Comparison of ENCODE assay signal across 15 mouse cellular contexts in the genomic region with DNA sequence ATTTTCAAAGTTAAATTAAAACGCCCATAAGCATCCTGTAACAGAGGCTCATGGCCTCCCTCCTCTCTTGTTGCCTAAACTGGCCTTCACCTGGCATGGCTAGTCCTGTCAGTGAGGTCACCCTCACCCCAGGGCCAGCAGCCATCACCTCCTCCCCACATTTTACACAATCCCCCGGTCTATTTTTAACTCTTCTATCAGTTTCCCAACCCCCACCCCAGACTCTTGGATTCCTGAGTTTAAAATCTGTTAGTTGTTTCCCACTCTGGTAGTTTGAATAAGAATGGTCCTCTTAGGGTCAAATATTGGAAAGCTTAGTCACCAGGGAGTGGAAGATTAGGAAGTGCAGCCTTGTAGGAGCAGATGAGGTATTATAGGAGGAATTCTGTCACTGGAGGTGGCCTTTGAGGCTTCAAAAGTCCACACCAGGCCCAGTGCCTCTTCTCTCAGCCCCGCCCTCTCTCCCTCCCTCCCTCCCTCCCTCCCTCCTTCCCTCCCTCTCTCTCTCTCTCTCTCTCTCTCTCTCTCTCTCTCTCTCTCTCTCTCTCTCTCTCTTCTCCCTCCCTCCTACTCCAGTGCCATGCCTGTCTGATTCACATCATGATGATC. TPM values are rescaled to one million over a fixed set of nuclear protein-coding genes. Genes with fewer than 3 reads are reported as not detected.
DNase-seq lines count a peak whose midpoint lies in the region; ATAC-seq and TF ChIP-seq lines count a peak whose summit lies in the region.
"Had no signal": no experiment of that assay in that cellular context is flagged by ENCODE, and none has a peak within 500 bp of the region (broad histone marks: within the 10 kb centered on the region; RNA-seq: fewer than 3 reads in every experiment).

No protein-coding gene starts in this region.

- peaks cover 7% of the 10 kb centered on the region for H3K36me3 ChIP-seq in heart, adult 2 months (ENCODE audit: control insufficient read depth, insufficient read depth, low read length)
- H3K36me3 ChIP-seq in liver, embryonic 15.5 days (replicated peaks), result 0 out of 2 replicates have a peak, but pooled peaks cover 9% of the 10 kb centered on the region
- H3K36me3 ChIP-seq: midbrain, embryonic 13.5 days; neural tube, embryonic 13.5 days had no signal

- ATAC-seq in liver, embryonic 15.5 days (ENCODE audit: insufficient read depth), result no peak
- ATAC-seq: activated CD4-positive, CD25-positive, alpha-beta regulatory T cell, adult 4 months; CD4-positive, CD25-positive, alpha-beta regulatory T cell, adult 4 months; midbrain, embryonic 13.5 days had no signal

- H3K4me3 ChIP-seq in heart, adult 2 months, result no peak overlapping the region
- H3K4me3 ChIP-seq in liver, embryonic 15.5 days (replicated peaks), result no peak overlapping the region
- H3K4me3 ChIP-seq: layer of hippocampus, adult 2 months; midbrain, embryonic 13.5 days; neural tube, embryonic 13.5 days had no signal

- no peak overlapping the region for H3K4me2 ChIP-seq in liver, embryonic 15.5 days
- H3K4me2 ChIP-seq: hindbrain, embryonic 14.5 days; midbrain, embryonic 13.5 days; neural tube, embryonic 13.5 days had no signal

- WGBS in heart, adult 2 months, result 37% methylated on average over 3 of the region's 3 CpGs
- 37% methylated on average over 3 of the region's 3 CpGs for WGBS in liver, embryonic 15.5 days (ENCODE audit: insufficient replicate concordance)

- H3K4me1 ChIP-seq in heart, adult 2 months (ENCODE audit: control insufficient read depth, insufficient read depth, low read length), result peaks cover 17% of the 10 kb centered on the region
- H3K4me1 ChIP-seq in liver, embryonic 15.5 days (replicated peaks), result peaks cover 82% of the 10 kb centered on the region

- DNase-seq in gastrocnemius, postnatal 25 days, result peak; percentile 53
- no peak for DNase-seq in gastrocnemius, postnatal 36 days
- DNase-seq in ES-CJ7 (ENCODE audit: low read depth, low spot score), result peak; percentile 80
- peak in 1 of 2 experiments; percentile 70 for DNase-seq in heart, adult 2 months
- no peak for DNase-seq in ovary, adult 18-20 months (ENCODE audit: low spot score)
- no peak for DNase-seq in embryo, embryonic 10.5 days (ENCODE audit: low spot score)
- DNase-seq: kidney, adult 2 months; left cerebral cortex, postnatal 4 days had no signal

- H3K79me2 ChIP-seq in heart, adult 2 months (replicated peaks; ENCODE audit: control insufficient read depth, insufficient read depth, low read length), result no peaks in the 10 kb centered on the region

- intact Hi-C loops in gastrocnemius, postnatal 36 days (cut with DNase I), result no loop called here
- intact Hi-C loops in heart, adult 2 months (cut with DNase I), result no loop called here

- no peaks in the 10 kb centered on the region for H3K9me3 ChIP-seq in liver, embryonic 15.5 days (replicated peaks)
- H3K9me3 ChIP-seq: midbrain, embryonic 13.5 days; neural tube, embryonic 13.5 days had no signal

- no peak overlapping the region for H3K9ac ChIP-seq in heart, adult 2 months (ENCODE audit: low read depth, low read length)
- H3K9ac ChIP-seq in liver, embryonic 15.5 days, result no peak overlapping the region
- H3K9ac ChIP-seq: hindbrain, embryonic 14.5 days; midbrain, embryonic 13.5 days; neural tube, embryonic 13.5 days had no signal

- no peak for TF ChIP-seq CTCF in heart, adult 2 months (IDR thresholded peaks at IDR 0.05)

- H3K27me3 ChIP-seq in heart, adult 2 months (ENCODE audit: control insufficient read depth, insufficient read depth, low read length), result no peaks in the 10 kb centered on the region
- H3K27me3 ChIP-seq in liver, embryonic 15.5 days, result no peaks in the 10 kb centered on the region
- H3K27me3 ChIP-seq: midbrain, embryonic 13.5 days; neural tube, embryonic 13.5 days had no signal

- peak; percentile 86 for TF ChIP-seq EP300 in heart, adult 2 months (IDR thresholded peaks at IDR 0.05; ENCODE audit: insufficient read depth, low read depth, low read length)

- peak overlapping the region; percentile 85 for H3K27ac ChIP-seq in heart, adult 2 months
- 0 out of 2 replicates have a peak overlapping the region, but pooled peaks have one; percentile 4 for H3K27ac ChIP-seq in liver, embryonic 15.5 days (replicated peaks)
- H3K27ac ChIP-seq: hindbrain, embryonic 14.5 days; layer of hippocampus, adult 2 months; midbrain, embryonic 13.5 days; neural tube, embryonic 13.5 days had no signal

- 0 out of 2 replicates have a peak, but pooled peaks have one; percentile 20 for TF ChIP-seq POLR2A in heart, adult 2 months (IDR thresholded peaks at IDR 0.05; ENCODE audit: insufficient read depth, low read depth, low read length)

RNA-seq across cellular contexts. Expression of gene Hk2, which starts 13.4 kb away (rescaled TPM):
- 100 to 1,000 TPM; 192 to 236 TPM for total RNA-seq in gastrocnemius, postnatal 25 days (2021)
- total RNA-seq in gastrocnemius, postnatal 36 days (2021), result 100 to 1,000 TPM; 208 to 209 TPM
- 100 to 1,000 TPM; 325 to 363 TPM for total RNA-seq in heart, adult 2 months (2021)
- polyA plus RNA-seq in heart, adult 2 months (2012; rRNA removed), result 104 and 173 TPM in 2 replicates
- polyA plus RNA-seq in liver, embryonic 15.5 days (2015; fragmentation: Nextera tagmentation; extraction: Ambion mirVana), result 4.7 and 5.2 TPM in 2 replicates

RNA-seq across cellular contexts. Expression of gene Pole4, which starts 55.7 kb away (rescaled TPM):
- 10 to 100 TPM; 17.2 to 19.3 TPM for total RNA-seq in gastrocnemius, postnatal 25 days (2021)
- 10 to 100 TPM; 14.0 to 16.5 TPM for total RNA-seq in gastrocnemius, postnatal 36 days (2021)
- 10 to 100 TPM; 15.5 to 16.7 TPM for total RNA-seq in heart, adult 2 months (2021)
- polyA plus RNA-seq in heart, adult 2 months (2012; rRNA removed), result 9.2 and 19.5 TPM in 2 replicates
- 44.9 and 50.5 TPM in 2 replicates for polyA plus RNA-seq in liver, embryonic 15.5 days (2015; fragmentation: Nextera tagmentation; extraction: Ambion mirVana)

Comparison
In these comparisons a context has a peak if more than half of its experiments do, and no peak if none do; other contexts are left out.
1. DNase-seq: peak in gastrocnemius, postnatal 25 days (single experiment) and ES-CJ7 (single experiment); none in gastrocnemius, postnatal 36 days (0 of 2), ovary, adult 18-20 months (single experiment) and embryo, embryonic 10.5 days (single experiment).